Mouse (Mus musculus) left cerebral cortex, adult 11 months (tissue): Measurements from ENCODE around the gene Mcts2.
A peak's percentile ranks its signal among the peaks of the same experiment; 100 is the strongest.

Experiments used
- DNase-seq: peaks from one replicate; pipeline ENCODE4 v3.0.0; 2022; ENCODE audit warnings: low spot score

Gene Mcts2

GRCm38 (mm10) chr2:152725178-152725750 lies 38.4 kb downstream of the Mcts2 start:
- no peak for DNase-seq

- DNase-seq: no peak
Observed at GRCm38 (mm10) chr2:152726213-152726612, 39.4 kb downstream of the Mcts2 start.

GRCm38 (mm10) chr2:152726751-152727335 lies 40.0 kb downstream of the Mcts2 start:
- DNase-seq: no peak

- no peak for DNase-seq
Observed at GRCm38 (mm10) chr2:152727795-152728510, 41.1 kb downstream of the Mcts2 start.

- no peak for DNase-seq
Observed at GRCm38 (mm10) chr2:152728594-152728993, 41.8 kb downstream of the Mcts2 start.

GRCm38 (mm10) chr2:152729013-152729635 lies 42.3 kb downstream of the Mcts2 start:
- no peak for DNase-seq

GRCm38 (mm10) chr2:152729636-152730020 lies 42.8 kb downstream of the Mcts2 start:
- no peak for DNase-seq

GRCm38 (mm10) chr2:152733201-152733600 lies 46.4 kb downstream of the Mcts2 start:
- no peak for DNase-seq

- no peak for DNase-seq
Observed at GRCm38 (mm10) chr2:152734501-152734900, 47.7 kb downstream of the Mcts2 start.

- DNase-seq: peak; percentile 81
Observed at GRCm38 (mm10) chr2:152734984-152735383, 48.1 kb downstream of the Mcts2 start.

- DNase-seq: peak; percentile 53
Observed at GRCm38 (mm10) chr2:152736090-152736601, 49.3 kb downstream of the Mcts2 start, which contains the start of gene Id1. Id1 (plus strand) TSS chr2:152736251.

GRCm38 (mm10) chr2:152736748-152737147 lies 49.9 kb downstream of the Mcts2 start:
- no peak for DNase-seq
